Mouse (Mus musculus) monocyte, adult 2 months (primary cell): ENCODE measurements around the gene Gins2.

Experiments
- DNase-seq, 2 experiments: peaks; one replicate each; pipeline ENCODE4 v3.0.0; 2022; ENCODE audit warnings: low spot score in 2 of 2, low read depth in 1 of 2

The Gins2 gene

GRCm38 (mm10) chr8:120566681-120567080 is 22.4 kb downstream of the Gins2 start:
- DNase-seq, result no peak

GRCm38 (mm10) chr8:120565151-120565711 is 23.9 kb downstream of the Gins2 start:
- no peak for DNase-seq

GRCm38 (mm10) chr8:120563851-120564837 is 25.0 kb downstream of the Gins2 start:
- DNase-seq, result peak; percentile 94 to 96

GRCm38 (mm10) chr8:120563348-120563724 is 25.8 kb downstream of the Gins2 start:
- DNase-seq, result no peak

- no peak for DNase-seq
These were observed 26.3 kb downstream of the Gins2 start for GRCm38 (mm10) chr8:120562680-120563347.

GRCm38 (mm10) chr8:120561539-120562435 is 27.3 kb downstream of the Gins2 start:
- DNase-seq, result no peak

GRCm38 (mm10) chr8:120560535-120560934 is 28.6 kb downstream of the Gins2 start:
- no peak for DNase-seq

- DNase-seq, result no peak
These were observed 29.4 kb downstream of the Gins2 start for GRCm38 (mm10) chr8:120559654-120560053.

- no peak for DNase-seq
These were observed 30.9 kb downstream of the Gins2 start for GRCm38 (mm10) chr8:120558162-120558561.

- DNase-seq, result no peak
These were observed 31.7 kb downstream of the Gins2 start for GRCm38 (mm10) chr8:120557170-120557965.

GRCm38 (mm10) chr8:120556198-120556892 is 32.8 kb downstream of the Gins2 start:
- no peak for DNase-seq

- DNase-seq, result no peak
These were observed 34.6 kb downstream of the Gins2 start for GRCm38 (mm10) chr8:120554466-120555039.

- DNase-seq, result no peak
These were observed 35.5 kb downstream of the Gins2 start for GRCm38 (mm10) chr8:120553441-120554123.

- no peak for DNase-seq
These were observed 36.6 kb downstream of the Gins2 start for GRCm38 (mm10) chr8:120552509-120552908.

- DNase-seq, result no peak
These were observed 37.5 kb downstream of the Gins2 start for GRCm38 (mm10) chr8:120551677-120551980.

- DNase-seq, result no peak
These were observed 38.0 kb downstream of the Gins2 start for GRCm38 (mm10) chr8:120550937-120551676.

GRCm38 (mm10) chr8:120550430-120550829 is 38.7 kb downstream of the Gins2 start:
- no peak for DNase-seq

- DNase-seq, result no peak
These were observed 39.2 kb downstream of the Gins2 start for GRCm38 (mm10) chr8:120549922-120550321.
